Mouse (Mus musculus): Measurements from ENCODE around the gene Celsr1. TPM values are rescaled to one million over a fixed set of nuclear protein-coding genes. Genes with fewer than 3 reads are reported as not detected.

Celsr1 gene
- polyA plus RNA-seq, 1 experiment from 2014 or later = 2.2 TPM

DNA sequence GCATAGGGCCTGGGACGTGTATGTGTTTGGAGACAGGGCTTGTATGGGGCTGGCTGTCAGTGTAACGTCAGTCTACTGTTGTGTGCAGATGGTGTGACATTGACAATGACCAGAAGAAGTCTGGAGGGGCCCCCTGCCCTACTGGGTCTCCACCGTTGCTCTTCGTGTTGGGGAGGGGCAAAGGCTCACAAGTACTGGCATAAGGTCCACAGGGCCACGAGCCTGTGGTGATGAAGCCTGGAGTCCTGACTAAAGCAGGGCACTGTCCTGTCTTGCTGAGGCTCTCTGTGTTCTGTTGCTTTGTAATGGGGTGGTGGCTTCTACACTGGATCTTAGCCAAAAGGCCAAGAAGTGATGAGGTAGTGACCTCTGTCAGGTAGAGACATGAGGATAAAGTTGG is 44.4 kb upstream of the Celsr1 start:
- H3K9me3 ChIP-seq (replicated peaks; ENCODE audit: control insufficient read depth, low read length) = no peaks in the 10 kb centered on the region
- 35% methylated on average over 5 of the region's 5 CpGs for WGBS (ENCODE audit: insufficient replicate concordance)

GRCm38 (mm10) chr15:86076378-86076777 is 42.8 kb upstream of the Celsr1 start:
- no peak overlapping the region for H3K4me2 ChIP-seq
- no peak for ATAC-seq (replicated peaks; ENCODE audit: insufficient number of reproducible peaks, low FRiP score, low TSS enrichment)
- H3K9ac ChIP-seq (ENCODE audit: low read depth, low read length) = no peak overlapping the region
- peaks cover 50% of the 10 kb centered on the region for H3K4me1 ChIP-seq (ENCODE audit: control insufficient read depth, insufficient read depth, low read length)
- no peaks in the 10 kb centered on the region for H3K36me3 ChIP-seq (ENCODE audit: control insufficient read depth, insufficient read depth, low read length)
- no peak overlapping the region for H3K27ac ChIP-seq (ENCODE audit: low read depth, low read length)
- no peak overlapping the region for H3K4me3 ChIP-seq (ENCODE audit: low read depth, low read length)
- H3K9me3 ChIP-seq (replicated peaks; ENCODE audit: control insufficient read depth, low read length) = no peaks in the 10 kb centered on the region
- 72% methylated on average over 8 of the region's 8 CpGs for WGBS (ENCODE audit: insufficient replicate concordance)
- H3K27me3 ChIP-seq (ENCODE audit: control insufficient read depth, insufficient read depth, low read length) = no peaks in the 10 kb centered on the region

More for the DNA sequence above, 44.4 kb upstream of the Celsr1 start:
- H3K4me2 ChIP-seq = no peak overlapping the region
- no peak overlapping the region for H3K4me3 ChIP-seq (ENCODE audit: low read depth, low read length)
- no peak for ATAC-seq (replicated peaks; ENCODE audit: insufficient number of reproducible peaks, low FRiP score, low TSS enrichment)
- H3K36me3 ChIP-seq (ENCODE audit: control insufficient read depth, insufficient read depth, low read length) = no peaks in the 10 kb centered on the region
- H3K4me1 ChIP-seq (ENCODE audit: control insufficient read depth, insufficient read depth, low read length) = peaks cover 62% of the 10 kb centered on the region
- H3K27ac ChIP-seq (ENCODE audit: low read depth, low read length) = no peak overlapping the region
- H3K9ac ChIP-seq (ENCODE audit: low read depth, low read length) = 0 out of 2 replicates have a peak overlapping the region, but pooled peaks have one; percentile 1
- H3K27me3 ChIP-seq (ENCODE audit: control insufficient read depth, insufficient read depth, low read length) = no peaks in the 10 kb centered on the region

- 56% methylated on average over 2 of the region's 2 CpGs for WGBS (ENCODE audit: insufficient replicate concordance)
- ATAC-seq (replicated peaks; ENCODE audit: insufficient number of reproducible peaks, low FRiP score, low TSS enrichment) = no peak
- Histone ChIP-seq H3K36me3 (ENCODE audit: control insufficient read depth, insufficient read depth, low read length) (no peaks in the 10 kb centered on the region), H3K27ac (ENCODE audit: low read depth, low read length) (no peak overlapping the region), H3K27me3 (ENCODE audit: control insufficient read depth, insufficient read depth, low read length) (no peaks in the 10 kb centered on the region), H3K4me3 (ENCODE audit: low read depth, low read length) (no peak overlapping the region), H3K4me1 (ENCODE audit: control insufficient read depth, insufficient read depth, low read length) (peaks cover 46% of the 10 kb centered on the region), H3K4me2 (no peak overlapping the region), H3K9me3 (replicated peaks; ENCODE audit: control insufficient read depth, low read length) (no peaks in the 10 kb centered on the region), H3K9ac (ENCODE audit: low read depth, low read length) (no peak overlapping the region)
These were observed 42.4 kb upstream of the Celsr1 start for GRCm38 (mm10) chr15:86076048-86076315.

- Histone ChIP-seq H3K4me1 (ENCODE audit: control insufficient read depth, insufficient read depth, low read length) (peaks cover 47% of the 10 kb centered on the region), H3K27me3 (ENCODE audit: control insufficient read depth, insufficient read depth, low read length) (no peaks in the 10 kb centered on the region), H3K9me3 (replicated peaks; ENCODE audit: control insufficient read depth, low read length) (no peaks in the 10 kb centered on the region), H3K4me2 (no peak overlapping the region), H3K9ac (ENCODE audit: low read depth, low read length) (no peak overlapping the region), H3K27ac (ENCODE audit: low read depth, low read length) (no peak overlapping the region), H3K4me3 (ENCODE audit: low read depth, low read length) (no peak overlapping the region), H3K36me3 (ENCODE audit: control insufficient read depth, insufficient read depth, low read length) (no peaks in the 10 kb centered on the region)
- WGBS (ENCODE audit: insufficient replicate concordance) = 92% methylated on average over 20 of the region's 20 CpGs
- no peak for ATAC-seq (replicated peaks; ENCODE audit: insufficient number of reproducible peaks, low FRiP score, low TSS enrichment)
These were observed 41.9 kb upstream of the Celsr1 start for GRCm38 (mm10) chr15:86075305-86076047.

DNA sequence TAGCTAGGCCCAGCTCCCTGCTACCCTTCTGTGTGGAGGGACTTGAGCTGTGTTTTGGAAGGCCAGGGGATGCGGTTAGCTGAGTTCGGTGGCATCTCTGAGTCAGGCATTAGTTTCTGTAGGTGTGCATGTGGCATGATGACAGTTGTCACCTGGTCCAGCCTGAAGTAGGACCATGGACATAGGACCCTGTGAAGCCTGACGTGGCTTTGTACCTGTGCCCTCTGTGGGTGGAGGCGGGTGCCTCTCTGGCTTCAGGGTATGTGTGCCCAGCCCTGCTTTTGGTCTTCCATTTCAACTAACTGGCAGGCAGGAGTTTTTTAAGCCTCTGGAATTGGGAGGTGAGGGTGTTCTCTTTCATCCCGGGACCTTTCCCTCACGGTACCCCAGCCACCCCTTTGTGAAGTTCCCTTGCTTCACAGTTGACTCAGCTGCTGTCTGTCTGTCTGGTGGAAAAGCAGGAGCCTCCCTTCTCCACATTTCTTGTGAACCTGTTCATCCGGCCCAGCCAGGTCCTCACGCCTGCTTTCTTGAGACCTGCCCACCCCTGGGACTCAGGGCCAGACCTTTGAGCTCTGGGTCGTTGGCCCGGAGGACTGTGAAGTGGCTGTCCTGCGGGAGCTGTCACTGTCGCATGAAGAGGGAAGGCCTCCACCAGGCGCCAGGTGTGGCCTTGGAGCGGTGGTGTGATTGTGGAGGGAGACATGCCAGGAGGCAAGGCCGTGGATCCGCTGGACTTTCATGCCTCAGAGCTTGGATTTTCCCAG is 40.8 kb upstream of the Celsr1 start:
- Histone ChIP-seq H3K27ac (ENCODE audit: low read depth, low read length) (no peak overlapping the region), H3K9ac (ENCODE audit: low read depth, low read length) (no peak overlapping the region), H3K4me2 (no peak overlapping the region), H3K36me3 (ENCODE audit: control insufficient read depth, insufficient read depth, low read length) (no peaks in the 10 kb centered on the region), H3K4me3 (ENCODE audit: low read depth, low read length) (no peak overlapping the region), H3K4me1 (ENCODE audit: control insufficient read depth, insufficient read depth, low read length) (peaks cover 44% of the 10 kb centered on the region), H3K27me3 (ENCODE audit: control insufficient read depth, insufficient read depth, low read length) (no peaks in the 10 kb centered on the region), H3K9me3 (replicated peaks; ENCODE audit: control insufficient read depth, low read length) (no peaks in the 10 kb centered on the region)
- 82% methylated on average over 16 of the region's 16 CpGs for WGBS (ENCODE audit: insufficient replicate concordance)
- no peak for ATAC-seq (replicated peaks; ENCODE audit: insufficient number of reproducible peaks, low FRiP score, low TSS enrichment)

DNA sequence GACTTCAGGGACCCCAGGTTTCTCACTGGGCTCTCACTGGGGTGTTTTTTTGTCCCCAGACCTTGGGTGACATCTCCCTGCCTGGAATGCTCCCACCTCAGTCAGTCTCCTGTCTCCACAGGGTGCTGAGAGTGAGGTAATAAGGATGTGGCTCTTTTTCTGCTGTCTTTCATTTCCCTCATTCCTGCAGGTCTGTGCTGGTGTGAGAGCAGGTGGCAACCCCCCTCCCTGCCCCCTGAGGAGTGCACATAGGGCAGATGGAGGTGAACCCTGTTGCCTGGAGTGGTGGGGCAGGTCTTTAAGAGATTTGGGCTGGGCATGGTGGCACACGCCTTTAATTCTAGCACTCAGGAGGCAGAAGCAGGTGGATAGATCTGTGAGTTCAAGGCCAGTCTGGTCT is 37.6 kb upstream of the Celsr1 start:
- no peak overlapping the region for H3K27ac ChIP-seq (ENCODE audit: low read depth, low read length)
- H3K36me3 ChIP-seq (ENCODE audit: control insufficient read depth, insufficient read depth, low read length) = no peaks in the 10 kb centered on the region
- no peaks in the 10 kb centered on the region for H3K27me3 ChIP-seq (ENCODE audit: control insufficient read depth, insufficient read depth, low read length)
- H3K4me1 ChIP-seq (ENCODE audit: control insufficient read depth, insufficient read depth, low read length) = peaks cover 40% of the 10 kb centered on the region
- no peak overlapping the region for H3K4me3 ChIP-seq (ENCODE audit: low read depth, low read length)
- H3K9ac ChIP-seq (ENCODE audit: low read depth, low read length) = no peak overlapping the region
- no peak for ATAC-seq (replicated peaks; ENCODE audit: insufficient number of reproducible peaks, low FRiP score, low TSS enrichment)
- no peak overlapping the region for H3K4me2 ChIP-seq
- H3K9me3 ChIP-seq (replicated peaks; ENCODE audit: control insufficient read depth, low read length) = no peaks in the 10 kb centered on the region
- WGBS (ENCODE audit: insufficient replicate concordance) = 58% methylated on average over 1 of the region's 1 CpGs

DNA sequence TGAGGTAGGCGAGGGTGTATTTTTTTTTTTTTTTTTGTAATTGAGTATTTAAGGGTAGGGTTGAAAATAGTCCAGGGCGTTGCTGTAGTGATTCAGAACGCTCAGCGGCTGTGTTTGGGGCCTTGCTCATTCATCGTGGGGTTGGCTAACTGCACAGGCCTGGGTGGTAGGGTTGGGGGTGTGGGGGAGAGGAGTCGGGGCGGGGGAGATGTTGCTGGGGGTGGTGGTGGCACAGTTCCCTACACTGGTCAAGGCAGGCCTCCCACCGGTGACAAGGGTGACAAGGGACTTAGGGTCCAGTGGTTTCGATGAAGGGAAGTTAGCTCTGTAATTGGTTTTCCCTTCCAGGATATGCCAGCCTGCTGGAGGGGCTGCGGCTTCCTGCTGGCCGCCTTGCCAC is 36.8 kb upstream of the Celsr1 start:
- H3K9me3 ChIP-seq (replicated peaks; ENCODE audit: control insufficient read depth, low read length) = no peaks in the 10 kb centered on the region
- no peak overlapping the region for H3K9ac ChIP-seq (ENCODE audit: low read depth, low read length)
- peaks cover 34% of the 10 kb centered on the region for H3K4me1 ChIP-seq (ENCODE audit: control insufficient read depth, insufficient read depth, low read length)
- 66% methylated on average over 11 of the region's 11 CpGs for WGBS (ENCODE audit: insufficient replicate concordance)
- no peak overlapping the region for H3K27ac ChIP-seq (ENCODE audit: low read depth, low read length)
- no peak overlapping the region for H3K4me2 ChIP-seq
- H3K36me3 ChIP-seq (ENCODE audit: control insufficient read depth, insufficient read depth, low read length) = no peaks in the 10 kb centered on the region
- no peak overlapping the region for H3K4me3 ChIP-seq (ENCODE audit: low read depth, low read length)
- no peaks in the 10 kb centered on the region for H3K27me3 ChIP-seq (ENCODE audit: control insufficient read depth, insufficient read depth, low read length)
- no peak for ATAC-seq (replicated peaks; ENCODE audit: insufficient number of reproducible peaks, low FRiP score, low TSS enrichment)

GRCm38 (mm10) chr15:86069011-86069791 is 35.6 kb upstream of the Celsr1 start:
- H3K4me2 ChIP-seq = no peak overlapping the region
- H3K9ac ChIP-seq (ENCODE audit: low read depth, low read length) = no peak overlapping the region
- H3K36me3 ChIP-seq (ENCODE audit: control insufficient read depth, insufficient read depth, low read length) = no peaks in the 10 kb centered on the region
- no peak overlapping the region for H3K4me3 ChIP-seq (ENCODE audit: low read depth, low read length)
- no peaks in the 10 kb centered on the region for H3K27me3 ChIP-seq (ENCODE audit: control insufficient read depth, insufficient read depth, low read length)
- no peaks in the 10 kb centered on the region for H3K9me3 ChIP-seq (replicated peaks; ENCODE audit: control insufficient read depth, low read length)
- no peak for ATAC-seq (replicated peaks; ENCODE audit: insufficient number of reproducible peaks, low FRiP score, low TSS enrichment)
- H3K27ac ChIP-seq (ENCODE audit: low read depth, low read length) = 0 out of 2 replicates have a peak overlapping the region, but pooled peaks have one; percentile 3
- peaks cover 43% of the 10 kb centered on the region for H3K4me1 ChIP-seq (ENCODE audit: control insufficient read depth, insufficient read depth, low read length)
- WGBS (ENCODE audit: insufficient replicate concordance) = 68% methylated on average over 10 of the region's 10 CpGs

All from heart, embryonic 11.5 days (tissue).